Mouse (Mus musculus): ENCODE data around the gene Hspa12a.

Gene Hspa12a

DNA sequence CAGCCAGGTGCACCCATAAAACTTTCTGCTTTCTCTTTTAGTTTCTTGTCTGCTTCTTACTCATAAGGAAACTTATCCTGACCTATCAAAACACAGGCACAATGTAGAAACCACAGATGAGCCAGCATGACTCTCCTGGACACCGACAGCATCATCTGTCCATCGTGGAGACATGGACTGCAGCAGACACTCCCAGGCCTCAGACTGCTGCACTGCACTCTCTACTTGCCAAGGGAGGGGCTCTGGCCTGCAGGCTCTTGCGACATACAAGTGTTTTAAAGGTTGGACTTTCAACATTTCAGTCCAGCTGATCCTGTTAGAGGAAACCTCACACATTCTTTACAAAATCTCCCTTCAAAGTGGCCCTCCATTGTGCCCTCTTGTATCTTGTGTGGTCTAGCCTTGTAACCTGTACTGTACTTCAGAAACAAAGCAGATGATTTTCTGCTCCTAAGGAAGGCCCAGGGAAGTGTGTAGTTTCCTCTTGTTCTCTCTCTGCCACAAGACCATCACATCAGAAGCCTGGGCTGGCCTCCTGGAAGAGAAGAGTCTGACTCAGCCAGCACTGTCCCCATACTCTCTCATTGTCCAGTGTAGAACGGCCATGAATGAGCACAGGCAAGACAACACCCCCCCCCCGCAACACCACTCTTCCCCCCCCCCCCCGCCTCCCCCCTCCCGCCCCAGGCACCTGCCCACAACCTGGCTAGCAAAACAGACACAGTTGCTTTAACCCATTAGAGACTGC, 92.6 kb downstream of the Hspa12a start:
- ChIA-PET POLR2A (interaction anchor here in 1 of 4 experiments (0.6 kb wide), 1 partner anchor 331 kb away, joined by 5 read pairs; no protein-coding TSS in a partner anchor), CTCF (interaction anchor here in 1 of 4 experiments (0.6 kb wide), 1 partner anchor 15 kb away, joined by 3 read pairs; no protein-coding TSS in a partner anchor)

DNA sequence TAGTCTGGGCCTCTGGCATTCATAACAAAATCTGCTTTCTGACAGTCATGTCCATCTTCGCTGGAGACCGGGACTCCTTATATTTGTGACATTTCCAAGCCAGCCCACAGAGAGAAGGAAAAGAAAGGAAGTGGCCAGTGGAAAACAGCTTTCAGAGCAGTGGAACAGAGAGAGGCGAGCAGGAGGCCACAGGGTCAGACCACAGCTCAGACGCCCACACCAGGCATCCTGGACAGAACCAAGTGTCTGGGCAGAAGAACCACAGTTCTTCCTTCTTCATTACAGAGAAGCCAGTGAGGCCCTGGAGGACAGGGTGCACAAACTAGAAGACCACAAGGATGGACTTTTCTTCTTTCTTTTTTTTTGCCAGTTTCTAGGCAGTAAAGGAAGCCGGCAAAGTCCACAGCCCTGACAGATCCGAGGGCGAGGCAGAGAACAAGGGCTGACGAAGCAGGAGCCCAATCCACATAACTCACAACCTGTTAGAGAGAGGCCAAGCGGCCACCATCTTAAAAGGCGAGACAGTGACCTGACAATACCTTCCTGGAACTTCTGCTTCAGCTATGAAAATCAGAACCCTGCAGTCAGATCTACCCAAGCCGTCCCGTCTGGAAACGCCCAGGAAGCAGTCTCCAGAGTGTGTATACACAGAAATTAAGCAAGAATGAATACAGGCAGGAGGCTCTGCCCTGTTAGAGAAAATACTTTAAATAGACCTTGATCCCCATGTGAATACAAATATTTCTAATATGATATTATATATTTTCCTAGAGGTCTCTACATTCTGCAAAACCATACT, 93.9 kb downstream of the Hspa12a start:
- CTCF ChIA-PET = interaction anchor here in 1 of 4 experiments (0.7 kb wide), 1 partner anchor 346 kb away, joined by 4 read pairs; no protein-coding TSS in a partner anchor

DNA sequence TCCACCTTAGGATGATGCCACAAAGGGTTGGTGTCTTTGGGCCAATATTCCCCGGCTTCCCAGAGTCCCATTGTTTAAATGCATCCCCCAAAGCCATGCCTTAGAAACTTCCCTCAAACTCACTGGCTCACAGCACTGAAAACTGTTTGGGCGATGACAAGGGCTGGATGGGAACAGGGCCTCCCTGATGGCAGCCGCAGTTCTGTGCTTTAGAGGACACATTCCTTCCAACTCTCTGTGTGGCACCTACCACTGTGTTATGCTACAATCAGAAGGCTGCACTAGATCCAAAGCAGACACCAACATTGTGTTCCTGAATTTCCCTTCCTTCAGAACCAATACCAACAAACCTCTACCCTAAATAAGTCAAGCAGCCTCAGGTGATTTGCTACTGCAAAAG, 99.8 kb downstream of the Hspa12a start:
- POLR2A ChIA-PET = no interaction called here
- CTCF ChIA-PET = no interaction called here

More for the DNA sequence above, 93.9 kb downstream of the Hspa12a start:
- POLR2A ChIA-PET = interaction anchor here in 1 of 4 experiments (0.7 kb wide), 1 partner anchor 534 kb away, joined by 5 read pairs; no protein-coding TSS in a partner anchor

DNA sequence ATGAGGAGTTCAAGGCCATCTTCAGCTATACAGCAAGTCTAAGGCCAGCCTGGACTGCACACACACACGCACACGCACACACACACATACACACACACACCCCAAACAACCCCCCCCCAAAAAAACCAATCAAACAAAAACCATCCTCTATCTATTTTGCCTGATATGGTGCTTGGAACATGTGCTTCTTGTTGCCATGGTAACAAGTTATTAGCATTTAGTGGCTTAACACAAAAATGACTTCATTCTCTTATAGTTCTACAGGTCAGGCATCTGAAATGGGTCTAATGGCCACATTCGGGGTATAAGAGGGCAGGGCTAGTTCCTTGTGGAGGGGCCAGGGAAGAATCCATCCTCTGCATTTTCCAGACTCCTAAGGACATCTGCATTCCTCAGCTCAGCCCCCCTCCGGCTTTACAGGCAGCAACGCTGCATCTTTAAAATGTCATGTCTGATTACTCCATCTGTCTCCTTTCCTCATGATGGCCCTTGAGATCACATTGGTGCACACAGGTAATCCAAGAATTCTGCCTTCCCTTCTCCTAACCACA, 102.7 kb downstream of the Hspa12a start:
- ChIA-PET CTCF (no interaction called here), POLR2A (no interaction called here)

DNA sequence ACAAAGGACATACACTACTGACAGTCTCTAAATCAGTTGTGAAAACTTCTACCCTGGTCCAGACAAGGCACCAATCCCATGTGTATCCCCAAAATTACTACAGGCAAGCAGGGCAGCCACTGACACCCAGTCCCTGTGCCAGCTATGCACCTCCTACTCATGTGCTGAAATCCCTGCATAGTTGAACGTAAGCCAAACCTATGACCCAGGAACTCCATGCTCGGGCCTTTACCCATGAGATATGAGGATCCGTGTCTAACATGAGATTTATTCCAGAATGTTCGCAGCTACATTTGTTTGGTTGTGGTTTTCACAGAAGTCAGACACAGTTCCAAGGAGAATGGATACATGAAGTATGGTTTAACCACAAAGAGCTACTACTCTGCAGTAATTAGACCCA, 103.6 kb downstream of the Hspa12a start:
- ChIA-PET POLR2A (no interaction called here), CTCF (no interaction called here)

DNA sequence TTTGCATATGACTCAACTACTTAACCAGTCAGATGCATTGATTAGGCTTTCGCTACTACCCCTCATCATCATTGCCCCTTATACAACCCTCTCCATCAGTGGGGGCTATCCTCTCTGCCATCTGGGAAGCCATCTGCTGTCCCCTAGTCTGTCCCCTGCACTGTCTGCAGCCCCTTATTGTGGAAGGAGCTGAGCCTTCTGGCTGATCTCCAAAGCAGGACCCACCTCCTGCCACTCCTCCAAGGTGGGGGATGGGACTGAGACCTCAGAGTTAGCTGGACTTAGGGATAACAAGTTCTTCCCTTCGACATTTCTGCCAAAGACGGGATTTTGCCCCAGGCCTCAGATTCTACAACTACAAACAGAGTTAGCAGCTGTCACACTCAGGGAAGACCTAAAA, 104.1 kb downstream of the Hspa12a start:
- POLR2A ChIA-PET = no interaction called here

DNA sequence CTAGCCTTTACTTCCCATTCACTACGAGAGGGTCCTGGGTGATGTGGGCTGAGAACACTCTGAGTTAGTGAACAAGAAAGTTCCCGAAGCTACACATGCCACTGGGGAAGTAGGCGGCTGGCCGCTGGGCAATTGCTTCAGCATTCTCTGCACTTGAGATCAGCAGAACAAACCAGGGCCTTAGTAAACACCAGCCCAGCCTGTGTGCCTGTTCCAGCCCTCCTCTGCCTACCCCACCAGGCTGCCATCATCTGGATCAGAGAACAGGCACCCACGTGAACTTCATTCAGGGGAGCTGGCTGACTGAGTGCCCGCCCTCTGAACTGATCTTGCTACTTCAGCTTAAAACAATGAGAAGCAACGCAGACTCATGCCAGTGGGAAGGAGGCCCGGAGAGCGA, 104.7 kb downstream of the Hspa12a start:
- ChIA-PET CTCF (no interaction called here), POLR2A (no interaction called here)

More for the DNA sequence above, 104.1 kb downstream of the Hspa12a start:
- CTCF ChIA-PET = no interaction called here

DNA sequence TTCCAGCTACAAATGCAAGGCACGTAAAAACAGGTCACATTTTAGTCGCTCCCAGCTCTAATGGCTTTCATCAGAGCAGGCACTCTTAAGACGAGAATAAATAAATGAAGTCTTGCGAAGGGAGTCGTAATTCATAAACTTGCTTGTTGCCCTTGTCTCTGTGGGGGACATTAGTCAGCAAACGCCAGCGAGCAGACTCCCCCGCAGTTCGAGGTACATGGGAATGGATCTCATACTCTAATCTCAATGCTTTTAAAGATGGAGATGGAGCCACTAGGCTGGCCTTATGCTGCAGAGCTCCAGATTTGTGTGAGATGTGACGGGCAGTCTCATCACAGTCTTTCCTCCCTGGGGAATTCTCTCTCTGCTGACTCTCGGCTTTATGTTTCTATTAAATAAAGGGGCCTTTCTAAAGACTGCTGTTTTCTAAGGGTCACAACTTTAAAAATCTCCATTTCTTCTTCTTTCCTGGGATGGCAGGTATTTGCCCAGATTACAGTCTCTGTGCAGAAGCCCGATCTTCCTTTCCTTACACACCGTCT, 109.7 kb downstream of the Hspa12a start:
- POLR2A ChIA-PET = no interaction called here
- CTCF ChIA-PET = no interaction called here

DNA sequence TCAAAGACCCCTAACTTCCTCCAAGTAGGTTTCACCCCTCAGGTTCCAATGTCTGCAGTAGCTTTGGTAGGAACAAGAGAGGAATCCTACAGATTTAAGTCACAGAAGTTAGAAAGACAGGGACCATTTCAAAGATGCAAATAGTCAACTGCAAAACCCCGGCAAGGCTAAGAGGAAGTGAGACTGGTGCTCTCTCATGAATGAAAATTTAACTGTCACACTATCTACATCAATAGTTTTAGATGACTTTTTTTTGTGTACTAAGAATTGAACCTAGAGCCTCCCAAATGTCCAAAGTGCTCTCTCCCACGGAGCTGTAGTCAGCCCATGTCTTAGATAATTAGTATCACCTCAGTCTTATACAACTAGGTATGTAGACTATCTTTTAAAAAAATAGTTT, 110.5 kb downstream of the Hspa12a start:
- ChIA-PET POLR2A (no interaction called here), CTCF (no interaction called here)

DNA sequence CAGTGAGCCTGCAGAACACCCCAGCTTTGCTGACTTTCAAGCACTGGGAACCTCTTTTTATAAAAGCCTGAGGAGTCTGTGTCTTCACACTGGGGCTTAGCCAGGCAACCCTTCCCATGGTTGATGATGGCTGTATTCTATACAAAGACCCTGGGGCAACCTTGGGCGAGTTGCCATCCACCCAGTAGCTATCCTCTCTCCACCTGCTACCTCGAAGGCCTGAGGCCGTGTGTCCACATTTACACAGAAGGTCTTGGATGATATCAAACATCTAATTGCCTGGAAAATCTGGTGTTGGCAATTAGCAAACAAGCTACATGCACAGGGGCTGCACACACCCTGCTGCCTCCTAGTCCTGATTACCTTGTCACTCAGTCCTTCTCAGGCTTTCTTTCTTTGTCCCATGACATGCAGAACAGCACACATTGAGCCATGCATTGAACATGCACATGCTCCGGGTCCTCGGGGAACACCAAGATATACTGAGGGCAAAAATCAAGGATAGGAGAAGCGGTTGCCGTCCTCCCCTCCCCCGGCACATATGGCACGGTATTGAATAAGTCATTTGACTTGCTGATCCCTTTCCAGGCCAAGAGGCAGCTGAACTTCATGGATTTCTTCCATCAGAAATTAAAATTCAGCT, 112.1 kb downstream of the Hspa12a start:
- POLR2A ChIA-PET = no interaction called here
- CTCF ChIA-PET = no interaction called here

DNA sequence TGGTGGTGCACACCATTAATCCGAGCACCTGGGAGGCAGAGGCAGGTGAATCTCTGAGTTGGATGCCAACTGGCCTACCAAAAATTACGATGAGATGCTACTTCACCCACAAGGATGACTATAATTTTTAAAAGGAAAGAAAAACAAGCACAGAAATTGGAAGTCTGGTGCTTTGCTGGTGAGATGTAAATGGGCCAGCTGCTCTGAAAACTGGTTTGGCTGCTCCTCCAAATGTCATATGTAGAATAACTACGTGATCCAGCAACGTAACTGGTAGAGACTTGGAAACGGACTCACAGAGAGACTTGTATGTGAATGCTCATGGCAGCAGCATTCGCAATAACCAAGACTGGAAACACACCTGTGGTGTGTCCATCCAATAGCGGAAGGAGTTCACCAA, 113.3 kb downstream of the Hspa12a start:
- ChIA-PET CTCF (no interaction called here), POLR2A (no interaction called here)

DNA sequence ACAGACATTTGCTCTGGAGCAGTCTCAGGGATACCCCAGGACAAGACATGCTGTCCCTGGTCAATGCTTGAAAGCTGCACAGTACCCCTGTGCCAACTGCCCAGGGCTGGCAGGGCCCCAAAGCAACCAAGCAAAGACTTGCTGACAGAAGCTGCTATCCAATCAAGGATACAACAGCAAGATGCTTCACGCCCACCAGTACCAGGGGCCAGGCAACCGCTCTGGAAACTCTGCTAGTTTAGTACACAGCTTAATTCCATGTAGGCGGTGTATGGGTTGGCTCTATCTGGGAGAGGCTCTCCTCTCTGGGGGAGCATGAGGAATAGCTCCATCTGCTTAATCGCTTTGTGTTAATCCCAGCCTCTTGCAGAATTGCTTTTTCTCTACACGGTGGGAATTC, 113.9 kb downstream of the Hspa12a start:
- CTCF ChIA-PET = no interaction called here
- POLR2A ChIA-PET = no interaction called here

DNA sequence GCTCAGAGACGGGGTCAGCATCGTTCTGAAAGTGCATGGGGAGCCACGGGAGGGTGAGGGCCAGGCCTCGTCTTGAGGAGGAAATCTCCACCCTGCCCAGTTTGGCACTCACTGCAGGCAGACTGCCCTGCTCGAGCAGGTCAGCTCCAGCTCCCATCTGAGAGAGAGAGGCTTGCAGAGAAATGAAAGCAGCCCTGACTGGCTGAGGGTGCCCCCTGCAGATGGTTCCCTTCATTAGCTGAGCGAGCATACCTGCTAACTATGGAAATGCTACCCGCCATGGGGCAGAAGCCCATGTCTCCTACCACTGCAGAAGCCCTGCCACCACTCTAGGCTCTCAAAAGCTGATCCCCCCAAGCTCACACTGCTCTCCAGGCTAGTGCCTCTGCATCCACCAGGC, 115.8 kb downstream of the Hspa12a start:
- POLR2A ChIA-PET = interaction anchor here in 1 of 4 experiments (0.7 kb wide), 1 partner anchor 49 kb away, joined by 3 read pairs; no protein-coding TSS in a partner anchor
- CTCF ChIA-PET = interaction anchor here in 2 of 4 experiments (0.5 to 0.7 kb wide), 2 partner anchors 334 to 1916 kb away, joined by 3 to 4 read pairs; no protein-coding TSS in a partner anchor

DNA sequence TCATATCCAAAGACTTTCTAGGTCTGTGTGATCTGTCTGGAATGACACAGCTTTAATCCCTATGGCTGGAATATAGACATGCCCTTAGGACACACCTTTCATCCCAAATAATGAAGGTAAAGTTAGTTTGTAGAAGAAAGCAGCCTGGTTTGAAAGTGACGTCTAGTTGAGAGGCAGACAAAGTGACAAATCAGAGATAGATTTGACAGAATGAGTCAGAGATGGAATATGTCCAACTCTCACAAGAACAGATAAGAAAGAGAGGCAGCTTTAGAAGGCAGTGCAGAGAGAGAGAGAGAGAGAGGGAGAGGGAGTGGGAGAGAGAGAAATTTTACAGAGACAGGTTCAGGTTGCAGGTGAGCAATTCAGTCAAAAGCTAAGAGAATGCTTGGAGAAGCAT, 119.1 kb downstream of the Hspa12a start:
- POLR2A ChIA-PET = interaction anchor here in 2 of 4 experiments (0.6 to 0.8 kb wide), 2 partner anchors 31 to 638 kb away, joined by 5 read pairs; no protein-coding TSS in a partner anchor
- CTCF ChIA-PET = no interaction called here

DNA sequence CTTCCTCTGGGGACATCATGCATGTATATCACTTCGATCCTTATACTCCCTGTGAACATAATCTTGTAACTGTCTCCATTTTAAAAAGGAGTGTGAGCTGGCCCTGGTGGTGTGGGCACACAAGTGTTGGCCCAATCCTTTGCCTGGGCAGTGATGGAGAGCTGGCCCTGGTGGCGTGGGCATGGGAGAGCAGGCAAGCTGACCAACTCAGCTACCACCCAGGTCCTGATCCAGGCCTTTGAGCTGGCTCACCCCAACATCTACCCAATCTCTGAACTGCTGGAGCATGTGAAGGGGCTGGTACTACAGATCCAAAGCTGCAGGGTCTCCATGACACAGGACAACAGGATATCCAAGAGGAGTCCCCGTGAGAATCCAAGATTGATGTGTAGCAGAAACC, 120.2 kb downstream of the Hspa12a start:
- ChIA-PET POLR2A (no interaction called here), CTCF (no interaction called here)

DNA sequence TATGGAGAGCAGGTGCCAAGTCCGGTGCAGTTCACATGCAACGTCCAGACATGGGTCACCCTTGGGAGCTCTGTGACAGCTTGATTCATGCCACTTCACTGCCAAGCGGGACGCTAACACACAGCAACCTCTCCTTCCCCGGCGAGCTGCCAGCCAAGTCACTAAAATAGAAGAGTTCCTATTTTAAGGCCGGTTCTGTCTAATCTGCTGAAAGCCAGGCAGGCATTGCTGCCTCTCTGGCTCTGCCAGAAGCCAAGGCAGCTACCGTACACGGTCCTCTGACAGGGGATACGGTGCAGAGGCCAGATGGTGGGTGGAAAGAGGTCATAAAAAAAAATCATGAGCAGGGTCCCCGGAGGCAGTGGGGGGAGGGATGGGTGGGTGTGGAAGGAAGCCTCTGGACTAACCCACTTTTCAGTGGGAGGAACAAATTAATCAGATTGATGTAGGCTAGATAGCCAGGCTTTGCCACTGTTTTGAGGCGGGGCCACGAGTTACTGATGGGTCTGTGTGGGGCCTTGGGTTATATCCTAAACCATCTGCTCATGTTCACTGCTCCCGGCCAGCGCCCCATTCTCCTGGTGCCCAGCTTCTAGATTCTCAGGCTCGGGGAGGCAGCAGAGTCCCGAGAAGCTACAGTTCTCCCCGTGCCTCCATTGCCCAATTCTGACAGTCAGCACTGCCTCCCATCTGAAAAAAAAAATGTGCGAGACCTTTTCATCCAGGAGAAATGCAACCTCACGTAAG, 120.8 kb downstream of the Hspa12a start:
- POLR2A ChIA-PET = no interaction called here
- CTCF ChIA-PET = no interaction called here

DNA sequence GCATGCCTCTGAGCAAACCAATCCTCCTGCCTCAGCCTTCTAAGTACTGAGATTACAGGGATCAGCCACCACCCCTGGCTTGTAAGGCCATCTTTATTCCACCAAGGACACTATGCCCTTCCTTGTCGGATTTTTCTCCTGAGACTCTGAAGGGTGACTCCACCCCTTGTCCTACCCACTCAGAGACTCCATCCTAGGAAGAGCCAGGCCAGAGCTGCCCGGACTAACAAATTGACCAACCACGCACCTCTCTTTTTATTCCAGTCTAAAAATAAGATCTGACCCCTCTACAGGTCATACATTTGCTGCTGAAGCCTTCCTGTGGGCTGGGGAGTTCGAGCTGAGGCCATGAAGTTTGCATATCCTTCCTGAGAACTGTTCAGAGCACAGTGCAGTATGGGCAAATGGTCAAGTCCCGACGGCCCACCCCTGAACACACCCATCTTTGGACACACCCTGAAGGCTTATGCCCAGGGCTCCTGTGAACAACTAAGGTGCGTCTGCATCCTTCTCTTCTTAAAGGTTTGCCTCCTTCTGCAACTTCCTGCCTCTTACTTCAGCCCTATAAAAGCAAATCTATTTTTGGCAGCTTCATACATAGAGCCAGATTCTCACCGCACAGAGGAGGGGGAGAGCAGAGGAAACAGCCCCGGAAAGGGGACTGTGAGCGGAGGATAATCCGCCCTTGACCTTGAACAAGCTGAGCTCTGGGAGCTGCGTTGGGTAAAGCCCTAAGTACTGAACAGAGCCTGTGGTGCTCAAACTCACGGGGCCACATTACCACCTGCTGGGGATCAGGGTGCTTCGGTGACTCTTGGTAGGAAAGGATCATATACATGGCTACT, 124.7 kb downstream of the Hspa12a start:
- CTCF ChIA-PET = interaction anchor here in 1 of 4 experiments (3.8 kb wide), 1 partner anchor 10 kb away, joined by 12 read pairs; no protein-coding TSS in a partner anchor
- POLR2A ChIA-PET = interaction anchor here in 2 of 4 experiments (0.5 to 3.5 kb wide), 2 partner anchors 9 to 377 kb away, joined by 5 to 8 read pairs; no protein-coding TSS in a partner anchor

DNA sequence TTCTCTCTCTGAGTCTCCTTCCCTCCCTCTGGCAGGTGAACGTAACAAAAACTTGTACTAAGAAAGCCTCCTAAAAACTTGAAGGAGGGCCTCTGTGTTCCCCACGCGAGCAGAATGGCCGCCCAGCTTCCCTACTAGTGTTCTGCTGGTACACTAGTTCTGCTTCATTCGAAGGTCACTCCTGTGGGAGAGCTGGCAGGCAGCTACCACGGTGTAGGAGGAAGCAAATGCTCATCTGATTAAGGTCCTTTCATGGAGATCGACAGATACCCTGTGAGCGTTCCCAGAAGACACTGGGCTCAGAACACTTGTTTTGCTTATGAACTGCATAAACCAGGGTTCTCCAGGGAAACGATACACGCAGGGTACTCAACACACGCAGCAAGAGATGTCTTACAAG, 126.1 kb downstream of the Hspa12a start:
- CTCF ChIA-PET = interaction anchor here in 1 of 4 experiments (3.8 kb wide), 1 partner anchor 9 kb away, joined by 12 read pairs; no protein-coding TSS in a partner anchor

More for the DNA sequence above, 126.1 kb downstream of the Hspa12a start:
- POLR2A ChIA-PET = interaction anchor here in 2 of 4 experiments (0.5 to 3.5 kb wide), 3 partner anchors 8 to 25 kb away, joined by 3 to 8 read pairs (median 3); no protein-coding TSS in a partner anchor
